In the genomic region with DNA sequence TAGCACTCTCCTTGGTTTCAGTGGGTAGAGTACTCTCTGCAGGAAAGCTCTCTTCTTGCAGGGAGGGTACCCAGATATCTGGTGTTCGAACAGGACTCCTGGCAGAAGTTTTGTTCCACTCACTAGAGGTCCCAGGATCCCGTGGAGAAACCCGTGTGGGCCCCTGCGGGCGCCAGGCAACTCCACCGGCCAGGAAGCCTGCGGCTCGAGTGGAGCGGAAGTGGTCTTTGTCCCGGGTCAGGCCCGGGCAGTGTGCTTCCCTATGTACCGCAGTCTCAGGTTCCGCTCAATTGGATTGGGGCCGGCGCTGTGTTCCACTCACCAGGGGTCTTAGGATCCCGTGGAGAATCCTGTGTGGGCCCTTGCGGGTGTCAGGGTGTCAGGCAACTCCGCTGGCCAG, we compare ENCODE assay signal across 5 mouse cellular contexts.
A peak's percentile ranks its signal among the peaks of the same experiment; 100 is the strongest.
DNase-seq lines count a peak whose midpoint lies in the region; ATAC-seq and TF ChIP-seq lines count a peak whose summit lies in the region.
"Not testable (repeated sequence)": the region's sequence is repeated elsewhere in the genome, so short reads cannot be mapped to it uniquely, and the experiment has no call there.

No protein-coding gene starts in this region.

- H3K4me3 ChIP-seq in E14TG2a.4 (replicated peaks; ENCODE audit: low read length), result peak overlapping the region; percentile 68

- ATAC-seq in Patski, result peak; percentile 100

- peak; percentile 2 for DNase-seq in 3134 (ENCODE audit: extremely low read depth, insufficient read length, low spot score)
- DNase-seq in ES-CJ7 (ENCODE audit: low read depth, low spot score), result peak; percentile 12
- peak; percentile 81 for DNase-seq in Patski (ENCODE audit: low read depth, low spot score)
- peak; percentile 35 for DNase-seq in ZHBTc4 (ENCODE audit: low read depth, low spot score)

- not testable (repeated sequence) for H3K9me3 ChIP-seq in E14TG2a.4 (ENCODE audit: low read length)

- in situ Hi-C loops in Patski (cut with MboI; ENCODE audit: low pct_unique_long_range_greater_than_20kb), result not testable (repeated sequence)

- CTCF ChIA-PET in Patski (lab: Charles Lee), result not testable (repeated sequence)

- POLR2A ChIA-PET in Patski (lab: Charles Lee), result not testable (repeated sequence)

- H3K27me3 ChIP-seq in E14TG2a.4 (ENCODE audit: insufficient read depth, low read length); Patski: not testable (repeated sequence)

- not testable (repeated sequence) for H3K36me3 ChIP-seq in E14TG2a.4 (ENCODE audit: insufficient read depth, low read length)

- not testable (repeated sequence) for H3K4me1 ChIP-seq in E14TG2a.4 (replicated peaks; ENCODE audit: low read depth, low read length)

- not testable (repeated sequence) for TF ChIP-seq CTCF in E14TG2a.4 (conservative IDR thresholded peaks at IDR 0.05; ENCODE audit: low read length); Patski (IDR thresholded peaks at IDR 0.05)

Comparison
In these comparisons a context has a peak if more than half of its experiments do, and no peak if none do; other contexts are left out.
1. Peak in every context shown above with its lines: DNase-seq, ATAC-seq and H3K4me3 ChIP-seq.
2. DNase-seq: peak in every context shown above with its lines; median percentile 81 in Patski; 35 in ZHBTc4; 12 in ES-CJ7; 2 in 3134.